Mouse (Mus musculus): ENCODE data around the gene Lrrc63.

- TF ChIP-seq POLR2A (IDR thresholded peaks at IDR 0.05; ENCODE audit: control insufficient read depth, low read depth, low read length) (no peak), CTCF (IDR thresholded peaks at IDR 0.05; ENCODE audit: control insufficient read depth, insufficient read depth, insufficient replicate concordance, low read depth, low read length) (no peak)
These were observed 45.1 kb upstream of the Lrrc63 start for GRCm38 (mm10) chr14:75175781-75176180.

Data from testis, adult 2 months (tissue).